Mouse (Mus musculus): ENCODE data around the gene Btbd35f7. TPM values are rescaled to one million over a fixed set of nuclear protein-coding genes. Genes with fewer than 3 reads are reported as not detected.

Btbd35f7 gene
- polyA plus RNA-seq (2014; fragmentation: Illumina TruSeq; extraction: RNeasy Lipid Tissue Mini Kit (QIAGEN cat#74804); ENCODE audit: low read depth, low replicate concordance): 1.9 TPM

GRCm38 (mm10) chrX:5668767-5669166, at the start of gene Btbd35f7:
TSS of gene Btbd35f7 (plus strand) at chrX:5669067.

Other genes with a start within 250 kb of the Btbd35f7 start
- gene Mycs, start 199.8 kb upstream of the Btbd35f7 start, polyA plus RNA-seq (2014; fragmentation: Illumina TruSeq; extraction: RNeasy Lipid Tissue Mini Kit (QIAGEN cat#74804); ENCODE audit: low read depth, low replicate concordance): 0.77 TPM